Mouse (Mus musculus) olfactory bulb, adult 2 months (tissue): ENCODE data around the gene Prkag2.

Experiments used
- CTCF ChIP-seq: fragments of 200-500 bp; IDR thresholded peaks from 2 replicates; pipeline ENCODE4 v1.5.1; 2012; ENCODE audit warnings: low read depth, mild to moderate bottlenecking, low read length, moderate library complexity; ENCODE audit not compliant: insufficient read depth
- POLR2A ChIP-seq: fragments of 200-500 bp; IDR thresholded peaks from 2 replicates; pipeline ENCODE4 v1.6.1; 2012; ENCODE audit warnings: mild to moderate bottlenecking, low read depth, low read length, moderate library complexity; ENCODE audit not compliant: insufficient read depth

GRCm38 (mm10) chr5:25053971-25054658 lies 46.3 kb downstream of the Prkag2 start:
- TF ChIP-seq POLR2A (no peak), CTCF (no peak)
